Mouse (Mus musculus): ENCODE measurements around the gene Lce6a. TPM values are rescaled to one million over a fixed set of nuclear protein-coding genes. Genes with fewer than 3 reads are reported as not detected.

Gene Lce6a
- total and polyA plus RNA-seq, 3 experiments: not detected

DNA sequence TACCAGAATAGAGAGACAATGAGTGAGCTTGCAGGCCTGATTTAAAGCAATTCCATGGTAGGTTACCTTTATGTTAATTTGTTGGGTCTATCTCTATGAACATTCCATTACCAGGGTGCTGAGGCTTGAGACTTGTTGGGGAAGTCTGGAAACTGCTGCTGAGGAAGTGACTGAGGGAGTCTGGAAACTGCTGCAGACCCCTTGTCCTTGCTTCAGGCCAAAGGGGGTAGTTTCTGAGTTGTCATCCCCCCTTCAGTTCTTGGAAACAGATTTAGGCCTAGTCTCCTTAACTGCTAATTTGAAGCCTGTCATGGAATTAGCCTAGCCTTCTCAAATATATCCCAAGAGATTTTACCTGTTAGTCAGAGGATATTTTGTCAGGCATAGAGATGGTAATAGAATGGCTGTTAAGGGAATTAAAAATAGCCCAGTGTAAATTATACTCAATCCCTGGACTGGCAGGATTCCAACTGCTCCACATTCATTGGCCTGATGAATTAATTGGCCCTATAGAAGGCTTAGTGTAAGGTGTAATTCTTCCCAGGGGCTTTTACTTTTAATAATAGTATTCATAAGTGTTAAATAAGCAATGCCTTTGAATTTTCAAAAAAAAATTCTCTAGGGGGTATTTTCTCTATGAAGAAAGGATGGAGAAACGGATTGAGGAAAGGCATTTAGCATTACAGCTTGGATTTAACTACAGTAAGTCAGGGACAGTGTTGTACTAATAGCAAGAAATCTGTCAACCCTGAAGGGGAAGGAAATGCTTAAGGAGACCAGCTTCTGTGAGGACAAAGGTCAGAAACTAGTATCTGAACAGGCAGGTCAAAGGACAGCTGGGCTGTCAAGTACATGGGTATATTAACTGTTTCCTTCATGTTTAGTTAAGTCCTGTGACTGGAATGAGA is 16.5 kb upstream of the Lce6a start:
- Histone ChIP-seq H3K9me3 (replicated peaks) (peaks cover 6% of the 10 kb centered on the region), H3K36me3 (replicated peaks) (no peaks in the 10 kb centered on the region), H3K4me1 (ENCODE audit: insufficient read depth, low read depth, low read length) (no peaks in the 10 kb centered on the region), H3K4me3 (ENCODE audit: low read depth, low read length) (no peak overlapping the region), H3K27me3 (ENCODE audit: insufficient read depth, low read length) (no peaks in the 10 kb centered on the region)
- no peak for TF ChIP-seq POLR2AphosphoS5 (IDR thresholded peaks at IDR 0.05; ENCODE audit: insufficient replicate concordance, low read depth, low read length)
- TF ChIP-seq GATA1 (IDR thresholded peaks at IDR 0.05; ENCODE audit: borderline replicate concordance, low read length): no peak
- no peak for TF ChIP-seq TAL1 (conservative IDR thresholded peaks at IDR 0.05; ENCODE audit: low read depth, low read length)
- no peak for TF ChIP-seq GATA2 (IDR thresholded peaks at IDR 0.05; ENCODE audit: borderline replicate concordance, low read depth, low read length)
- TF ChIP-seq CTCF (IDR thresholded peaks at IDR 0.05; ENCODE audit: low read depth, low read length): no peak
- DNase-seq (ENCODE audit: low spot score) (no peak), ATAC-seq (ENCODE audit: extremely low read depth, insufficient number of reproducible peaks, low FRiP score, poor library complexity, severe bottlenecking) (no peak)

- ATAC-seq (ENCODE audit: extremely low read depth, insufficient number of reproducible peaks, low FRiP score, poor library complexity, severe bottlenecking) (no peak), DNase-seq (ENCODE audit: low spot score) (no peak)
- Histone ChIP-seq H3K4me3 (ENCODE audit: low read depth, low read length) (no peak overlapping the region), H3K36me3 (replicated peaks) (no peaks in the 10 kb centered on the region), H3K4me1 (ENCODE audit: insufficient read depth, low read depth, low read length) (no peaks in the 10 kb centered on the region), H3K27me3 (ENCODE audit: insufficient read depth, low read length) (no peaks in the 10 kb centered on the region), H3K9me3 (replicated peaks) (no peaks in the 10 kb centered on the region)
- TF ChIP-seq POLR2AphosphoS5 (IDR thresholded peaks at IDR 0.05; ENCODE audit: insufficient replicate concordance, low read depth, low read length) (no peak), GATA2 (IDR thresholded peaks at IDR 0.05; ENCODE audit: borderline replicate concordance, low read depth, low read length) (no peak), GATA1 (IDR thresholded peaks at IDR 0.05; ENCODE audit: borderline replicate concordance, low read length) (no peak), TAL1 (conservative IDR thresholded peaks at IDR 0.05; ENCODE audit: low read depth, low read length) (no peak), CTCF (IDR thresholded peaks at IDR 0.05; ENCODE audit: low read depth, low read length) (no peak)
These were observed 11.7 kb downstream of the Lce6a start for GRCm38 (mm10) chr3:92609804-92610203.

GRCm38 (mm10) chr3:92607392-92607791 is 14.1 kb downstream of the Lce6a start, which contains the start of gene 2210017I01Rik:
Gene 2210017I01Rik, minus strand, starts transcription at chr3:92607492.
- DNase-seq (ENCODE audit: low spot score) (no peak), ATAC-seq (ENCODE audit: extremely low read depth, insufficient number of reproducible peaks, low FRiP score, poor library complexity, severe bottlenecking) (no peak)
- no peak for TF ChIP-seq CTCF (IDR thresholded peaks at IDR 0.05; ENCODE audit: low read depth, low read length)
- no peak for TF ChIP-seq GATA2 (IDR thresholded peaks at IDR 0.05; ENCODE audit: borderline replicate concordance, low read depth, low read length)
- no peak for TF ChIP-seq GATA1 (IDR thresholded peaks at IDR 0.05; ENCODE audit: borderline replicate concordance, low read length)
- no peak for TF ChIP-seq POLR2AphosphoS5 (IDR thresholded peaks at IDR 0.05; ENCODE audit: insufficient replicate concordance, low read depth, low read length)
- TF ChIP-seq TAL1 (conservative IDR thresholded peaks at IDR 0.05; ENCODE audit: low read depth, low read length): no peak
- H3K4me1 ChIP-seq (ENCODE audit: insufficient read depth, low read depth, low read length): no peaks in the 10 kb centered on the region
- H3K9me3 ChIP-seq (replicated peaks): no peaks in the 10 kb centered on the region
- no peaks in the 10 kb centered on the region for H3K36me3 ChIP-seq (replicated peaks)
- H3K4me3 ChIP-seq (ENCODE audit: low read depth, low read length): no peak within 1 kb of the TSS
- H3K27me3 ChIP-seq (ENCODE audit: insufficient read depth, low read length): no peaks in the 10 kb centered on the region

DNA sequence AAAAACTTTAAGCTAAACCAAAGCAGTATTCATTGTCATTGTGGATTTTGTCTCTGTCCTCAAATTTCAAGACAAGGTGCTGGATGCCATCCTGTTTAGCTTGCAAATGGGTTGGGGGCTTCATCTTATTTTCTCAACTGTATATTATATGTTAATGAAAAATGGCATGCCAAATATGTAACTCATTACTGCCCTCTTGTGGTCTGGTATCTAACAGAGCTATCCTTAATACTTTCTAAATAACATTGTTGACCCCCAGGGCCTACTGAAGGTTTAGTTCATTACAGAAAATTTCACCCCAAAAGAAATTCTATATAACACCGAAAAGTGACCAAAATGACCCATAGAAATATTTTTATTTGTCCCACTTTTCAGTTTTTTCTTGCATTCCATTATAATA is 19.3 kb downstream of the Lce6a start:
- TF ChIP-seq GATA2 (IDR thresholded peaks at IDR 0.05; ENCODE audit: borderline replicate concordance, low read depth, low read length) (no peak), TAL1 (conservative IDR thresholded peaks at IDR 0.05; ENCODE audit: low read depth, low read length) (no peak), GATA1 (IDR thresholded peaks at IDR 0.05; ENCODE audit: borderline replicate concordance, low read length) (no peak), CTCF (IDR thresholded peaks at IDR 0.05; ENCODE audit: low read depth, low read length) (no peak), POLR2AphosphoS5 (IDR thresholded peaks at IDR 0.05; ENCODE audit: insufficient replicate concordance, low read depth, low read length) (no peak)
- H3K4me3 ChIP-seq (ENCODE audit: low read depth, low read length): no peak overlapping the region
- H3K4me1 ChIP-seq (ENCODE audit: insufficient read depth, low read depth, low read length): no peaks in the 10 kb centered on the region
- no peak for ATAC-seq (ENCODE audit: extremely low read depth, insufficient number of reproducible peaks, low FRiP score, poor library complexity, severe bottlenecking)
- no peak for DNase-seq (ENCODE audit: low spot score)
- no peaks in the 10 kb centered on the region for H3K27me3 ChIP-seq (ENCODE audit: insufficient read depth, low read length)
- H3K9me3 ChIP-seq (replicated peaks): no peaks in the 10 kb centered on the region
- H3K36me3 ChIP-seq (replicated peaks): no peaks in the 10 kb centered on the region

DNA sequence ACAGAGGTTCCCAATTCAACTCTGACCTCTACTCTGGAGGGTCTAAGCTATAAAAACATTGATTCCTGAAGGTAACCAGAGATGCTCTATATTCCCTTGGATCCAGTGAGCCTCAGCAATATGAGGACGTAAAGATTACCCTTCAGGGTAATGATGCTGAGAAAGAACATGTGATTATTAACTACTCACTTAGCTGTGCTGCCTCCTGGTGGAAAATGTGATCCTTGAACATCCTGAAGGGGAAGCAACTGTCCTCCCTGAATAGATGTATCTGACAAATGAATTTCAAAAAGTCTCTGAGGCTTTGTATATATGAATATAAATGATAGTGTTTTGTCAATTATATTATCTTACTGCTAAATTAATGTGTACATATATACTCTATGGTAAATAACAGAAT is 21.0 kb downstream of the Lce6a start:
- Histone ChIP-seq H3K36me3 (replicated peaks) (no peaks in the 10 kb centered on the region), H3K27me3 (ENCODE audit: insufficient read depth, low read length) (no peaks in the 10 kb centered on the region), H3K4me3 (ENCODE audit: low read depth, low read length) (no peak overlapping the region), H3K4me1 (ENCODE audit: insufficient read depth, low read depth, low read length) (no peaks in the 10 kb centered on the region), H3K9me3 (replicated peaks) (no peaks in the 10 kb centered on the region)
- no peak for DNase-seq (ENCODE audit: low spot score)
- no peak for TF ChIP-seq CTCF (IDR thresholded peaks at IDR 0.05; ENCODE audit: low read depth, low read length)
- TF ChIP-seq TAL1 (conservative IDR thresholded peaks at IDR 0.05; ENCODE audit: low read depth, low read length): no peak
- no peak for TF ChIP-seq GATA1 (IDR thresholded peaks at IDR 0.05; ENCODE audit: borderline replicate concordance, low read length)
- TF ChIP-seq POLR2AphosphoS5 (IDR thresholded peaks at IDR 0.05; ENCODE audit: insufficient replicate concordance, low read depth, low read length): no peak
- no peak for TF ChIP-seq GATA2 (IDR thresholded peaks at IDR 0.05; ENCODE audit: borderline replicate concordance, low read depth, low read length)
- no peak for ATAC-seq (ENCODE audit: extremely low read depth, insufficient number of reproducible peaks, low FRiP score, poor library complexity, severe bottlenecking)

- no peaks in the 10 kb centered on the region for H3K27me3 ChIP-seq (ENCODE audit: insufficient read depth, low read length)
- no peaks in the 10 kb centered on the region for H3K36me3 ChIP-seq (replicated peaks)
- H3K4me1 ChIP-seq (ENCODE audit: insufficient read depth, low read depth, low read length): no peaks in the 10 kb centered on the region
- no peak for TF ChIP-seq POLR2AphosphoS5 (IDR thresholded peaks at IDR 0.05; ENCODE audit: insufficient replicate concordance, low read depth, low read length)
- TF ChIP-seq GATA1 (IDR thresholded peaks at IDR 0.05; ENCODE audit: borderline replicate concordance, low read length): no peak
- TF ChIP-seq CTCF (IDR thresholded peaks at IDR 0.05; ENCODE audit: low read depth, low read length): no peak
- TF ChIP-seq TAL1 (conservative IDR thresholded peaks at IDR 0.05; ENCODE audit: low read depth, low read length): no peak
- no peak for TF ChIP-seq GATA2 (IDR thresholded peaks at IDR 0.05; ENCODE audit: borderline replicate concordance, low read depth, low read length)
- no peak overlapping the region for H3K4me3 ChIP-seq (ENCODE audit: low read depth, low read length)
- no peak for ATAC-seq (ENCODE audit: extremely low read depth, insufficient number of reproducible peaks, low FRiP score, poor library complexity, severe bottlenecking)
- no peak for DNase-seq (ENCODE audit: low spot score)
- no peaks in the 10 kb centered on the region for H3K9me3 ChIP-seq (replicated peaks)
These were observed 21.5 kb downstream of the Lce6a start for GRCm38 (mm10) chr3:92599973-92600372.
